Mouse (Mus musculus): ENCODE measurements around the gene Iqgap1. TPM values are rescaled to one million over a fixed set of nuclear protein-coding genes. Genes with fewer than 3 reads are reported as not detected.

Iqgap1 gene
- polyA plus RNA-seq, 2 experiments = 5.5 to 11.2 TPM

GRCm38 (mm10) chr7:80788002-80788401 is 37.8 kb downstream of the Iqgap1 start:
- Histone ChIP-seq H3K36me3 (replicated peaks; ENCODE audit: control insufficient read depth, insufficient read depth, low read depth) (no peaks in the 10 kb centered on the region), H3K27ac (no peak overlapping the region), H3K9ac (replicated peaks) (no peak overlapping the region), H3K4me2 (ENCODE audit: low read depth) (no peak overlapping the region), H3K9me3 (ENCODE audit: control insufficient read depth, low read length) (no peaks in the 10 kb centered on the region), H3K4me3 (ENCODE audit: insufficient read depth in 1 of 2, low read depth in 2 of 2, low read length in 2 of 2) (no peak overlapping the region), H3K27me3 (ENCODE audit: control insufficient read depth, insufficient read depth, low read length) (no peaks in the 10 kb centered on the region), H3K4me1 (replicated peaks; ENCODE audit: control insufficient read depth in 2 of 2, insufficient read depth in 2 of 2, low read length in 1 of 2) (peaks cover 3 to 14% of the 10 kb centered on the region in 2 experiments)
- 68% methylated on average over 7 of the region's 7 CpGs for WGBS (ENCODE audit: insufficient replicate concordance)
- no peak for TF ChIP-seq CTCF (IDR thresholded peaks at IDR 0.05; ENCODE audit: low read depth)
- no peak for TF ChIP-seq EP300 (IDR thresholded peaks at IDR 0.05; ENCODE audit: low read depth)
- no peak for ATAC-seq (ENCODE audit: insufficient read depth)
- DNase-seq (ENCODE audit: low read depth in 3 of 3, low spot score in 3 of 3) = no peak

DNA sequence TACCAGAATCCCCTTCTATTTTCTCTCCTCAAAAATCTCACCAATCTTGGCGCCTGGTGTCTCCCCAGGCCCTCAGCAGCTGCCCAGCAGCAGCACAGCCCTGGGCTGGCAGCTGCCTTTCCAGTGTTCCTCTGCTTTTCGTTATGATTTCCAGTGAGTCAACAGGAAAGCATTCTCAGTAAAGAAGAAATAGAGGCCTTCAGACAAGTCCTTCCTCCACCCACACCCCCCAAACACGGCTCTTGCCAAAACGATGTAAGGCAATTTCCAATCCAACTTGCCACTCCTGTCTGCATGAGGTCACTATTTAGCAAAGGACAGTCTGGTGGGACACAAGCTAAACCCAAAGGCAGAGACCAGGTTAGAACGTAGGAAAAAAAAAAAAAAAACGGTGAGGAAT is 39.0 kb downstream of the Iqgap1 start:
- ATAC-seq (ENCODE audit: insufficient read depth) = no peak
- Histone ChIP-seq H3K4me3 (ENCODE audit: insufficient read depth in 1 of 2, low read depth in 2 of 2, low read length in 2 of 2) (no peak overlapping the region), H3K4me1 (replicated peaks; ENCODE audit: control insufficient read depth in 2 of 2, insufficient read depth in 2 of 2, low read length in 1 of 2) (peaks cover 4 to 25% of the 10 kb centered on the region in 2 experiments), H3K9me3 (ENCODE audit: control insufficient read depth, low read length) (no peaks in the 10 kb centered on the region), H3K36me3 (replicated peaks; ENCODE audit: control insufficient read depth, insufficient read depth, low read depth) (no peaks in the 10 kb centered on the region), H3K27me3 (ENCODE audit: control insufficient read depth, insufficient read depth, low read length) (no peaks in the 10 kb centered on the region), H3K27ac (no peak overlapping the region), H3K4me2 (ENCODE audit: low read depth) (no peak overlapping the region), H3K9ac (replicated peaks) (no peak overlapping the region)
- DNase-seq (ENCODE audit: low read depth in 3 of 3, low spot score in 3 of 3) = no peak
- TF ChIP-seq EP300 (IDR thresholded peaks at IDR 0.05; ENCODE audit: low read depth) (no peak), CTCF (IDR thresholded peaks at IDR 0.05; ENCODE audit: low read depth) (no peak)
- 51% methylated on average over 6 of the region's 6 CpGs for WGBS (ENCODE audit: insufficient replicate concordance)

GRCm38 (mm10) chr7:80783841-80784240 is 41.9 kb downstream of the Iqgap1 start:
- H3K9ac ChIP-seq (replicated peaks) = no peak overlapping the region
- 61% methylated on average over 5 of the region's 5 CpGs for WGBS (ENCODE audit: insufficient replicate concordance)
- no peak overlapping the region for H3K4me3 ChIP-seq (ENCODE audit: insufficient read depth in 1 of 2, low read depth in 2 of 2, low read length in 2 of 2)
- H3K9me3 ChIP-seq (ENCODE audit: control insufficient read depth, low read length) = no peaks in the 10 kb centered on the region
- ATAC-seq (ENCODE audit: insufficient read depth) (no peak), DNase-seq (ENCODE audit: low read depth in 3 of 3, low spot score in 3 of 3) (no peak)
- TF ChIP-seq EP300 (IDR thresholded peaks at IDR 0.05; ENCODE audit: low read depth) = no peak
- TF ChIP-seq CTCF (IDR thresholded peaks at IDR 0.05; ENCODE audit: low read depth) = no peak
- no peaks in the 10 kb centered on the region for H3K27me3 ChIP-seq (ENCODE audit: control insufficient read depth, insufficient read depth, low read length)
- H3K4me2 ChIP-seq (ENCODE audit: low read depth) = peak overlapping the region; percentile 28; the same call in 1 of the 2 replicates
- no peaks in the 10 kb centered on the region for H3K36me3 ChIP-seq (replicated peaks; ENCODE audit: control insufficient read depth, insufficient read depth, low read depth)
- peaks cover 5 to 33% of the 10 kb centered on the region in 2 experiments for H3K4me1 ChIP-seq (replicated peaks; ENCODE audit: control insufficient read depth in 2 of 2, insufficient read depth in 2 of 2, low read length in 1 of 2)
- H3K27ac ChIP-seq = no peak overlapping the region

DNA sequence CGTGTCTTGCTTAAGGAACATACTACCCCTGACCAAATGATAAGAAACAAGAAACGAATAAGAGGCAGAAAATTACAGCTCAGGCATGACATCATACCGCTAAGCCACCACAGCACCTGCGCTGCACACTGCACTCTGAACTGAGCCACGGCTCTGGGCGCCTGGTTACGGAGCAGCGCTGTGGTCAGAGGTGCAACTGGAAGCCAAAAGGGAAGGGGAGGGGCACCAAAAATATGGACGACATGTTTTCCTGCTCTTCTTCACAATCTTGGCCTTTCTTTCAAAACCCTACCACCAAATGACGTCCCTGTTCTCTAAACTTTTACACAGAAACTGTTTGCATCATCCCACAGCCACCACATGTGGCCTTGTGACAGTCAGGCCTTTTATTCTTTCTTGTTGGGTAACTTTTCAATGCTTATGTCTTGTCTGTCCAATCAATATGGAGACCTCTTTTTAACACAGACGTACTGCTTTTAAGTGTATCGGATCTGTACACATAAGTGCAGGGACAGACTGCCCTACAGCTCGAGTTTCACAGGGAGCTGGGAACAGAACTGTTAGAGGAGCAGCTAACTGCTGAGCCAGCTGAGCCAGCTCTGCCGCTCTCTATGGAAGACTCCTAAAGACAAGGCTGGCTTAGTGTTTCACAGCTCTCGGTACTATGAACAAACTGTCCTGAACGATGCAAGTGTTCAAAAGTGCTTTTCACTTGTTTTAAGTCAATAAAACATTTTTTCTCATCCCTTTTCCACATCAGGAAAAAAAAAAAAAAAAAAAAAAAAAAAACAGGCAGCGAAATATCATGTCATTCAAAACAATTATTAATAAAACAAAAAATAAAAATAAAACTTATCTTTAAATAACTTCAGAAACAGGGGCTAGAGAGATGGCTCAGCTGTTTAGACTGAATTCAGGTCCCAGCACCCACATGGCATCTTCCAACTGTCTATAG is 43.3 kb downstream of the Iqgap1 start:
- Histone ChIP-seq H3K36me3 (replicated peaks; ENCODE audit: control insufficient read depth, insufficient read depth, low read depth) (no peaks in the 10 kb centered on the region), H3K27ac (no peak overlapping the region), H3K9ac (replicated peaks) (no peak overlapping the region), H3K4me3 (ENCODE audit: insufficient read depth in 1 of 2, low read depth in 2 of 2, low read length in 2 of 2) (no peak overlapping the region), H3K4me1 (replicated peaks; ENCODE audit: control insufficient read depth in 2 of 2, insufficient read depth in 2 of 2, low read length in 1 of 2) (peaks cover 5 to 37% of the 10 kb centered on the region in 2 experiments), H3K4me2 (ENCODE audit: low read depth) (peak overlapping the region; percentile 32), H3K9me3 (ENCODE audit: control insufficient read depth, low read length) (no peaks in the 10 kb centered on the region), H3K27me3 (ENCODE audit: control insufficient read depth, insufficient read depth, low read length) (no peaks in the 10 kb centered on the region)
- peak; percentile 47; the same call in 1 of the 2 replicates for ATAC-seq (ENCODE audit: insufficient read depth)
- TF ChIP-seq CTCF (IDR thresholded peaks at IDR 0.05; ENCODE audit: low read depth) (no peak), EP300 (IDR thresholded peaks at IDR 0.05; ENCODE audit: low read depth) (no peak)
- WGBS (ENCODE audit: insufficient replicate concordance) = 44% methylated on average over 17 of the region's 17 CpGs
- peak in 2 of 3 experiments; percentile 17 to 47 for DNase-seq (ENCODE audit: low read depth in 3 of 3, low spot score in 3 of 3)

GRCm38 (mm10) chr7:80781444-80782120 is 44.2 kb downstream of the Iqgap1 start:
- Histone ChIP-seq H3K27ac (no peak overlapping the region), H3K4me3 (ENCODE audit: insufficient read depth in 1 of 2, low read depth in 2 of 2, low read length in 2 of 2) (no peak overlapping the region), H3K27me3 (ENCODE audit: control insufficient read depth, insufficient read depth, low read length) (no peaks in the 10 kb centered on the region), H3K9me3 (ENCODE audit: control insufficient read depth, low read length) (no peaks in the 10 kb centered on the region), H3K4me1 (replicated peaks; ENCODE audit: control insufficient read depth in 2 of 2, insufficient read depth in 2 of 2, low read length in 1 of 2) (peaks cover 5 to 37% of the 10 kb centered on the region in 2 experiments), H3K4me2 (ENCODE audit: low read depth) (peak overlapping the region; percentile 32), H3K9ac (replicated peaks) (no peak overlapping the region), H3K36me3 (replicated peaks; ENCODE audit: control insufficient read depth, insufficient read depth, low read depth) (no peaks in the 10 kb centered on the region)
- no peak for DNase-seq (ENCODE audit: low read depth in 3 of 3, low spot score in 3 of 3)
- no peak for TF ChIP-seq CTCF (IDR thresholded peaks at IDR 0.05; ENCODE audit: low read depth)
- no peak for TF ChIP-seq EP300 (IDR thresholded peaks at IDR 0.05; ENCODE audit: low read depth)
- 41% methylated on average over 9 of the region's 9 CpGs for WGBS (ENCODE audit: insufficient replicate concordance)
- no peak for ATAC-seq (ENCODE audit: insufficient read depth)

Data from liver, embryonic 14.5 days (tissue).